Mouse (Mus musculus): ENCODE data around the gene Dhdh.
"Not testable (repeated sequence)": the region's sequence is repeated elsewhere in the genome, so short reads cannot be mapped to it uniquely, and the experiment has no call there.

The Dhdh gene

GRCm38 (mm10) chr7:45509912-45510787 lies 21.5 kb upstream of the Dhdh start, which contains the start of gene Nucb1:
TSS of gene Nucb1 (minus strand) at chr7:45510406.
- peak; percentile 93 to 96 for DNase-seq (ENCODE audit: low spot score in 2 of 2)

- no peak for DNase-seq (ENCODE audit: low spot score in 2 of 2)
Observed at GRCm38 (mm10) chr7:45509181-45509882, 20.7 kb upstream of the Dhdh start.

GRCm38 (mm10) chr7:45508561-45508960 lies 20.0 kb upstream of the Dhdh start:
- no peak for DNase-seq (ENCODE audit: low spot score in 2 of 2)

- no peak for DNase-seq (ENCODE audit: low spot score in 2 of 2)
Observed at GRCm38 (mm10) chr7:45507583-45507982, 19.0 kb upstream of the Dhdh start.

GRCm38 (mm10) chr7:45498427-45498826 lies 9.8 kb upstream of the Dhdh start:
- DNase-seq (ENCODE audit: low spot score in 2 of 2), result no peak

GRCm38 (mm10) chr7:45494548-45494947 lies 5.9 kb upstream of the Dhdh start:
- DNase-seq (ENCODE audit: low spot score in 2 of 2), result no peak

GRCm38 (mm10) chr7:45492951-45493350 lies 4.3 kb upstream of the Dhdh start:
- peak; percentile 46 to 56 for DNase-seq (ENCODE audit: low spot score in 2 of 2)

- DNase-seq (ENCODE audit: low spot score in 2 of 2), result no peak
Observed at GRCm38 (mm10) chr7:45492225-45492844, 3.7 kb upstream of the Dhdh start.

- no peak for DNase-seq (ENCODE audit: low spot score in 2 of 2)
Observed at GRCm38 (mm10) chr7:45491264-45491663, 2.7 kb upstream of the Dhdh start.

- DNase-seq (ENCODE audit: low spot score in 2 of 2), result no peak
Observed at GRCm38 (mm10) chr7:45490822-45491221, 2.2 kb upstream of the Dhdh start.

- DNase-seq (ENCODE audit: low spot score in 2 of 2), result no peak
Observed at GRCm38 (mm10) chr7:45489578-45489977, 973 bp upstream of the Dhdh start.

GRCm38 (mm10) chr7:45487861-45488292 lies 728 bp downstream of the Dhdh start:
- no peak for DNase-seq (ENCODE audit: low spot score in 2 of 2)

GRCm38 (mm10) chr7:45486761-45487415 lies 1.7 kb downstream of the Dhdh start, which contains the start of gene Gm45808:
TSS of gene Gm45808 (minus strand) at chr7:45486811.
- DNase-seq (ENCODE audit: low spot score in 2 of 2), result no peak

GRCm38 (mm10) chr7:45486158-45486557 lies 2.4 kb downstream of the Dhdh start:
- DNase-seq (ENCODE audit: low spot score in 2 of 2), result no peak

GRCm38 (mm10) chr7:45484985-45485384 lies 3.6 kb downstream of the Dhdh start:
- not testable (repeated sequence) for DNase-seq (ENCODE audit: low spot score in 2 of 2)

GRCm38 (mm10) chr7:45482166-45482565 lies 6.4 kb downstream of the Dhdh start:
- DNase-seq (ENCODE audit: low spot score in 2 of 2), result no peak

GRCm38 (mm10) chr7:45481374-45481927 lies 7.2 kb downstream of the Dhdh start, which contains the start of gene Tulp2:
TSS of gene Tulp2 (plus strand) at chr7:45481877.
- no peak for DNase-seq (ENCODE audit: low spot score in 2 of 2)

GRCm38 (mm10) chr7:45480310-45480709 lies 8.3 kb downstream of the Dhdh start:
- DNase-seq (ENCODE audit: low spot score in 2 of 2), result not testable (repeated sequence)

- no peak for DNase-seq (ENCODE audit: low spot score in 2 of 2)
Observed at GRCm38 (mm10) chr7:45478774-45479173, 9.8 kb downstream of the Dhdh start.

- peak in 1 of 2 experiments; percentile 49 for DNase-seq (ENCODE audit: low spot score in 2 of 2)
Observed at GRCm38 (mm10) chr7:45477003-45477402, 11.6 kb downstream of the Dhdh start.

- no peak for DNase-seq (ENCODE audit: low spot score in 2 of 2)
Observed at GRCm38 (mm10) chr7:45476453-45476852, 12.2 kb downstream of the Dhdh start.

All from heart, adult 9 months (tissue).